Mouse (Mus musculus) cortical plate, adult 2 months (tissue): Measurements from ENCODE around the gene Fhad1.

ENCODE experiments used
- CTCF ChIP-seq: fragments of 200-500 bp; IDR thresholded peaks from 2 replicates; pipeline ENCODE4 v1.5.1; 2011; ENCODE audit warnings: mild to moderate bottlenecking, control low read depth, low read length; ENCODE audit not compliant: insufficient read depth; ENCODE audit errors: extremely low read depth
- POLR2A ChIP-seq: fragments of 200-500 bp; IDR thresholded peaks from 2 replicates; pipeline ENCODE4 v1.6.1; 2011; ENCODE audit warnings: mild to moderate bottlenecking, low read length, control low read depth; ENCODE audit not compliant: insufficient read depth; ENCODE audit errors: extremely low read depth

DNA sequence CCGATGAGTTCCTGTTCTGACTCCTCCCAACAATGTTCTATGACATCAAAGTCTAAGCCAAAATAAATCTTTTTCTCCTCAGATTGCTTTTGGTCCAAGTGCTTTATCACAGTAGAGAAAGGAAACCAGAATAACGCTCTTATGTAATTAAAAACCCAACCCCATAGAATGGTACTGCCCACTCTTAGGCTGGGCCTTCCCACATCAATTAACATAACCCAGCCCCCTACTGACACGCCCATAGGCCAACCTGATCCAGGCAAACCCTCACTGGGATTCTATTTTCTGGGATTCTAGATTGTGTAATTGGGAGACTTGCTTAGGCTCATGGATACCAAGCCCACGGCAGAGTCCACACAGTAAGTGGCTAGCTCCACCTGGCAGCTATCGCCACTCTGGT is 149.9 kb downstream of the Fhad1 start:
- no peak for TF ChIP-seq POLR2A
- no peak for TF ChIP-seq CTCF
